Mouse (Mus musculus) forebrain, embryonic 10.5 days (tissue): ENCODE measurements around the gene Cpne7. TPM values are rescaled to one million over a fixed set of nuclear protein-coding genes. Genes with fewer than 3 reads are reported as not detected.

Experiments
- DNase-seq: peaks from one replicate; pipeline ENCODE4 v3.0.0-alpha.2; 2017; ENCODE audit warnings: low spot score; ENCODE audit errors: extremely low spot score
- H3K27ac ChIP-seq: fragments of 300-500 bp; sonication (generic); 2 replicates; pipeline ENCODE4 v1.5.1; 2016; ENCODE audit warnings: mild to moderate bottlenecking
- H3K27me3 ChIP-seq: fragments of 300-500 bp; sonication (generic); 2 replicates; pipeline ENCODE4 v1.6.1; 2016; ENCODE audit warnings: mild to moderate bottlenecking; ENCODE audit not compliant: poor library complexity, severe bottlenecking
- H3K36me3 ChIP-seq: fragments of 300-500 bp; sonication (generic); replicated peaks from 2 replicates; pipeline ENCODE4 v1.6.1; 2016; ENCODE audit warnings: mild to moderate bottlenecking, moderate library complexity
- H3K4me1 ChIP-seq: fragments of 300-500 bp; sonication (generic); 2 replicates; pipeline ENCODE4 v1.6.1; 2016
- H3K4me3 ChIP-seq: fragments of 300-500 bp; sonication (generic); 2 replicates; pipeline ENCODE4 v1.5.1; 2016; ENCODE audit warnings: mild to moderate bottlenecking, moderate library complexity
- H3K9me3 ChIP-seq: fragments of 300-500 bp; sonication (generic); 2 replicates; pipeline ENCODE4 v1.6.1; 2016; ENCODE audit warnings: mild to moderate bottlenecking, moderate library complexity
- WGBS: fragments of 180-500 bp; shearing (Covaris S2); methylation state at CpG from one replicate; pipeline ENCODE4 v1.1.7; 2016; 5-methylcytosine and 5-hydroxymethylcytosine counted together
- polyA plus RNA-seq: library from polyadenylated mRNA; unstranded; fragments of >200 nt; fragmentation: Nextera tagmentation; extraction: Ambion mirVana; gene quantifications from 2 replicates; pipeline ENCODE4 v1.2.1, GENCODE M21; 2016

Cpne7 gene
- polyA plus RNA-seq, 1 experiment from 2014 or later = 0.94 TPM

GRCm38 (mm10) chr8:123126193-123126816, 9.1 kb downstream of the Cpne7 start:
- DNase-seq = peak; percentile 73
- Histone ChIP-seq H3K9me3 (no peaks in the 10 kb centered on the region), H3K4me1 (peaks cover 23% of the 10 kb centered on the region), H3K4me3 (peak overlapping the region; percentile 29), H3K27me3 (peaks cover 49% of the 10 kb centered on the region), H3K36me3 (no peaks in the 10 kb centered on the region), H3K27ac (no peak overlapping the region)
- 4% methylated on average over 19 of the region's 19 CpGs for WGBS

- H3K4me1 ChIP-seq = peaks cover 34% of the 10 kb centered on the region
- H3K4me3 ChIP-seq = no peak overlapping the region
- DNase-seq = no peak
- H3K36me3 ChIP-seq = no peaks in the 10 kb centered on the region
- H3K27ac ChIP-seq = no peak overlapping the region
- 83% methylated on average over 9 of the region's 9 CpGs for WGBS
- peaks cover 4% of the 10 kb centered on the region; the same call in 1 of the 2 replicates for H3K9me3 ChIP-seq
- peaks cover 24% of the 10 kb centered on the region for H3K27me3 ChIP-seq
These were observed 13.9 kb downstream of the Cpne7 start for GRCm38 (mm10) chr8:123131041-123131440.

- H3K9me3 ChIP-seq = peaks cover 4% of the 10 kb centered on the region; the same call in 1 of the 2 replicates
- peaks cover 33% of the 10 kb centered on the region for H3K4me1 ChIP-seq
- no peak overlapping the region for H3K27ac ChIP-seq
- no peaks in the 10 kb centered on the region for H3K36me3 ChIP-seq
- H3K27me3 ChIP-seq = 0 out of 2 replicates have a peak, but pooled peaks cover 6% of the 10 kb centered on the region
- DNase-seq = no peak
- 97% methylated on average over 2 of the region's 2 CpGs for WGBS
- H3K4me3 ChIP-seq = no peak overlapping the region
These were observed 15.8 kb downstream of the Cpne7 start for GRCm38 (mm10) chr8:123132953-123133352.

GRCm38 (mm10) chr8:123134149-123134713, 17.1 kb downstream of the Cpne7 start:
- no peak for DNase-seq
- Histone ChIP-seq H3K4me3 (no peak overlapping the region), H3K27ac (peak overlapping the region; percentile 72), H3K9me3 (peaks cover 4% of the 10 kb centered on the region; the same call in 1 of the 2 replicates), H3K36me3 (no peaks in the 10 kb centered on the region), H3K4me1 (peaks cover 41% of the 10 kb centered on the region), H3K27me3 (no peaks in the 10 kb centered on the region)
- 91% methylated on average over 11 of the region's 11 CpGs for WGBS

GRCm38 (mm10) chr8:123135406-123135805, 18.2 kb downstream of the Cpne7 start:
- peak overlapping the region; percentile 27 for H3K4me3 ChIP-seq
- 27% methylated on average over 7 of the region's 7 CpGs for WGBS
- no peak for DNase-seq
- peaks cover 41% of the 10 kb centered on the region for H3K4me1 ChIP-seq
- H3K9me3 ChIP-seq = peaks cover 4% of the 10 kb centered on the region; the same call in 1 of the 2 replicates
- peak overlapping the region; percentile 72 for H3K27ac ChIP-seq
- H3K36me3 ChIP-seq = no peaks in the 10 kb centered on the region
- no peaks in the 10 kb centered on the region for H3K27me3 ChIP-seq

- Histone ChIP-seq H3K9me3 (peaks cover 4% of the 10 kb centered on the region; the same call in 1 of the 2 replicates), H3K4me1 (peaks cover 41% of the 10 kb centered on the region), H3K27me3 (no peaks in the 10 kb centered on the region), H3K27ac (peak overlapping the region; percentile 72), H3K36me3 (no peaks in the 10 kb centered on the region), H3K4me3 (peak overlapping the region; percentile 27)
- DNase-seq = no peak
- 42% methylated on average over 9 of the region's 9 CpGs for WGBS
These were observed 18.6 kb downstream of the Cpne7 start for GRCm38 (mm10) chr8:123135806-123136205.

- Histone ChIP-seq H3K27ac (no peak overlapping the region), H3K9me3 (peaks cover 4% of the 10 kb centered on the region; the same call in 1 of the 2 replicates), H3K36me3 (no peaks in the 10 kb centered on the region), H3K4me1 (peaks cover 41% of the 10 kb centered on the region), H3K4me3 (no peak overlapping the region), H3K27me3 (no peaks in the 10 kb centered on the region)
- 85% methylated on average over 9 of the region's 9 CpGs for WGBS
- no peak for DNase-seq
These were observed 19.1 kb downstream of the Cpne7 start for GRCm38 (mm10) chr8:123136287-123136686.

- no peaks in the 10 kb centered on the region for H3K36me3 ChIP-seq
- H3K4me1 ChIP-seq = peaks cover 41% of the 10 kb centered on the region
- WGBS = 20% methylated on average over 2 of the region's 2 CpGs
- peak overlapping the region; percentile 79 for H3K27ac ChIP-seq
- no peak for DNase-seq
- no peak overlapping the region for H3K4me3 ChIP-seq
- H3K27me3 ChIP-seq = no peaks in the 10 kb centered on the region
- H3K9me3 ChIP-seq = peaks cover 4% of the 10 kb centered on the region; the same call in 1 of the 2 replicates
These were observed 20.5 kb downstream of the Cpne7 start for GRCm38 (mm10) chr8:123137645-123138077.

GRCm38 (mm10) chr8:123138741-123139140, 21.6 kb downstream of the Cpne7 start:
- Histone ChIP-seq H3K4me1 (peaks cover 41% of the 10 kb centered on the region), H3K27me3 (no peaks in the 10 kb centered on the region), H3K4me3 (no peak overlapping the region), H3K9me3 (no peaks in the 10 kb centered on the region), H3K27ac (no peak overlapping the region), H3K36me3 (no peaks in the 10 kb centered on the region)
- no peak for DNase-seq
- WGBS = 74% methylated on average over 4 of the region's 4 CpGs

- no peak for DNase-seq
- Histone ChIP-seq H3K9me3 (no peaks in the 10 kb centered on the region), H3K36me3 (no peaks in the 10 kb centered on the region), H3K27me3 (no peaks in the 10 kb centered on the region), H3K4me1 (peaks cover 18% of the 10 kb centered on the region), H3K4me3 (no peak overlapping the region), H3K27ac (no peak overlapping the region)
- 93% methylated on average over 14 of the region's 14 CpGs for WGBS
These were observed 24.7 kb downstream of the Cpne7 start for GRCm38 (mm10) chr8:123141741-123142462.

- Histone ChIP-seq H3K36me3 (no peaks in the 10 kb centered on the region), H3K4me3 (no peak overlapping the region), H3K4me1 (no peaks in the 10 kb centered on the region), H3K27me3 (no peaks in the 10 kb centered on the region), H3K27ac (no peak overlapping the region), H3K9me3 (no peaks in the 10 kb centered on the region)
- WGBS = 55% methylated on average over 6 of the region's 6 CpGs
- DNase-seq = no peak
These were observed 28.1 kb downstream of the Cpne7 start for GRCm38 (mm10) chr8:123145279-123145678.

GRCm38 (mm10) chr8:123146390-123146789, 29.2 kb downstream of the Cpne7 start:
- Histone ChIP-seq H3K27ac (no peak overlapping the region), H3K9me3 (no peaks in the 10 kb centered on the region), H3K4me1 (peaks cover 8% of the 10 kb centered on the region), H3K4me3 (no peak overlapping the region), H3K36me3 (no peaks in the 10 kb centered on the region), H3K27me3 (no peaks in the 10 kb centered on the region)
- WGBS = 89% methylated on average over 7 of the region's 7 CpGs
- no peak for DNase-seq

- Histone ChIP-seq H3K36me3 (no peaks in the 10 kb centered on the region), H3K4me1 (peaks cover 8% of the 10 kb centered on the region), H3K4me3 (no peak overlapping the region), H3K27ac (no peak overlapping the region), H3K9me3 (no peaks in the 10 kb centered on the region), H3K27me3 (no peaks in the 10 kb centered on the region)
- 79% methylated on average over 9 of the region's 9 CpGs for WGBS
- no peak for DNase-seq
These were observed 33.6 kb downstream of the Cpne7 start for GRCm38 (mm10) chr8:123150737-123151171.
